Mouse (Mus musculus): ENCODE data around the gene Slc3a1.

Gene Slc3a1

DNA sequence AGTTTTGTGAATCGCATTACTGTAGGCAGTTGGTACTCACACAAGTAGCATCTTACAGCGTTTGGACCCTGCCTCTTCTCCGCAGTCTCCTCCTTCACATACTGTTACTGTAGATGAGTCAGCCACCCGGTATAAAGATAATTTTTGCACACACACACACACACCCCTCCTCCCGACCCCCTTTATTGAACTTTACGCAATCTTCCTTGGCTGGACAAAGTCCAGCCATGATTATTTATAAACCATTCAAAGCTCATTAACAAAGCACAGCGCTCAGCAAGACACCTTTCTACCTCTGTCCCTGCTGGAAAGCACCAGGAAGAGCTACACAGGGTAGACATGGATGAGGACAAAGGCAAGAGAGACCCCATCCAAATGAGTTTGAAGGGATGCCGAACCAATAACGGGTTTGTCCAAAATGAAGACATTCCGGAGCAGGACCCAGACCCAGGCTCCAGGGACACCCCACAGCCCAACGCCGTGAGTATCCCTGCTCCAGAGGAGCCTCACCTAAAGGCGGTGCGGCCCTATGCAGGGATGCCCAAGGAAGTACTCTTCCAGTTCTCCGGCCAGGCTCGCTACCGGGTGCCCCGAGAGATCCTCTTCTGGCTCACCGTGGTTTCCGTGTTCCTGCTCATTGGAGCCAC is at the start of gene Slc3a1:
Gene Slc3a1 (plus strand): TSS at position 284 of the 647 bp plus-strand sequence.
- DNase-seq (ENCODE audit: low spot score in 2 of 2), result no peak

DNA sequence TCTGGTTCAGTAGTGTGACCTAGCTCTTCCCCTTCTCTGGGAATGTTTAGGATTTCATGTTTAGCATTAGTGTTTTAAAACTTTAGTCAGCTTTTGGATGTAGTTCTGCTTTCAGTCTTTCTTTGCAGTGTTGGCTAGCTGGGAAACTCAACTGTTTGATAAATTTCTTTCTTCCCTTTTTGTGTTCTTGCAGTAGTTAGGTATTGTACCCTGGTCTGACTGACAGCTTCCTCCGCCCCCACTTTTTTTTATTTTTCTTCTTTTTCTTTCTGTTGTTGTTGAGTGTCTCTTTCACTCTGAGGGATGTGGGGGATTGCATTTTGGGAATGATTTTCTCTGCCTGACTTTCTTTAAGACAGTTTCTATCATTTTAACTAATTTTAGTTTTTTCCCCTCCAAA is 46.5 kb upstream of the Slc3a1 start:
- DNase-seq (ENCODE audit: low spot score in 2 of 2), result no peak

DNA sequence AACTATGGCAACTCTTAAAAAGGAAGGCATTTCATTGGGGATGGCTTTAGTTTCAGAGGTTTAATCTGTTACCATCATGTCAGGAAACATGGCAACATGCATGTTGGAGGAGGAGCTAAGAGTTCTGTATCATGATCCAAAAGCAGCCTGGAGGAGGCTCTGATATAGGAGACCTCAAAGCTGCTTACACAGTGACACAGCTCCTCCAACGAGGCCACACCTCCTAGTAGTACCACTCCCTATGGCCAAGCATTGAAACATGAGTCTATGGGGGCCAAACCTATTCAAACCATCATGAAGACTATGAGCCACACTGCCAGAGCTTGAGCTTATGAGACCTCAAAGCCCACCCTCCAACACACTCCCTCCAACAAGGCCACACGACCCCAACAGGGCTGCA is 45.4 kb upstream of the Slc3a1 start:
- no peak for DNase-seq (ENCODE audit: low spot score in 2 of 2)

DNA sequence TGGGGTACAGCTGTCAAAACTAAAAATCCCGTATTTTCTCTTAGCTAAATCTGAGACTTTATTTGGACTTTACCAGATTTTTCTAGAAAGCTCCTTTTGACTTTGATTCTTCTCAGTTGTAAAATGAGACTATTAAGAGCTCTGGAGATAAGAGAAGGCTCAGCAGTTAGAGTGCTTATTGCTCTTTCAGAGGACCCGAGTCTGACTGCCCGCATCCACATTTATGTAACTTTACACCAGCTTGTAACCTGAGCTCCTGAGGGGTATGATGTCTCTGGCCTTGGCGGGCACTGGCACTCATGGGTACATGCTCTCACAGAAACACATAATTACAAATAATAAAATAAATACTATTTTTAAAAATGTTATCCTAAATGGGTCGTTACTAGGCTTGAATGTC is 41.8 kb upstream of the Slc3a1 start:
- no peak for DNase-seq (ENCODE audit: low spot score in 2 of 2)

DNA sequence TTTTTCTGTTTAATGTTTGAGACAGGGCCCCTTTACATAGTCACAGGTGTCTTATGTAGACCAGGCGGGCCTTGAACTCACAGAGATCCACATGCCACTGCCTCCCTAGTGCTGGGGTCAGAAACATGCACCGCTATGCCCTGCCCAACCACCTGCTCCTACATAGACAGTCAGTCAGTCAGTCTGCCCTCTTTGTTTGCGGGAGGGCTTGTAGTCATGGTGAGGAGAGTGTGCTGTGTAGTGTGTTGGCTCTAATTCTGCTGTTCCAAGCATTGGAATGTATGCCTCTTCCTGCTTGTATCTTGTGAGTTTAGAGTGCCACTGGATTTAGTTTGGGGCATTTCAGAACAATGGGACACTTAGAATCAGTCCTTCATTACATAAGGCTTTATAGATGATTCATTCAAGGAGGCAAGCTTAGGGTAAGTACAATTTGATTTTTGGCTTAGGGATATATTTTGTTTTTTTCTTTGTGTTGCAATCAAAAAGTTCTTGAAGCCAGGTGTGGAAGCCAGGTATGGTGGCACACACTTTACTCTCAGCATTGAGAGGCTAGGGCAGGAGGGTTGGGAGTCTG is 40.3 kb upstream of the Slc3a1 start:
- no peak for DNase-seq (ENCODE audit: low spot score in 2 of 2)

DNA sequence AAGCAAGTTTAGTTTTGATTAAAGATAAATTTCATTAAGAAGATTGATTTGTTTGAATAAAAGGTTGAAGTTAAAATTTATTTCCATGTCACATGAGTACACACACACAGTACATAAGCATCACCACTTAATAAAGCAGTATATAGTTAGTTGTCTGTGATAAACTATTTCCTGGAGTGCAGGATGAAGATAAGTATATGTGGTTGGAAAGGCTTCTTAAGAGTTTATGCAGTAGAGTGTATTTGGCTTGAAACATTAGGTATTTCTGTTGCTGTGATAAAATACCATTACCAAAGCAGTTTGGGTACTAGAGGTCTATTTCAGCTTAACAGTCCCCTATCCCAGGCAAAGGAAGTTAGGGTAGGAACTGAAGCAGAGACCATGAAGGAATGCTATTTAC is 39.7 kb upstream of the Slc3a1 start:
- DNase-seq (ENCODE audit: low spot score in 2 of 2), result no peak

DNA sequence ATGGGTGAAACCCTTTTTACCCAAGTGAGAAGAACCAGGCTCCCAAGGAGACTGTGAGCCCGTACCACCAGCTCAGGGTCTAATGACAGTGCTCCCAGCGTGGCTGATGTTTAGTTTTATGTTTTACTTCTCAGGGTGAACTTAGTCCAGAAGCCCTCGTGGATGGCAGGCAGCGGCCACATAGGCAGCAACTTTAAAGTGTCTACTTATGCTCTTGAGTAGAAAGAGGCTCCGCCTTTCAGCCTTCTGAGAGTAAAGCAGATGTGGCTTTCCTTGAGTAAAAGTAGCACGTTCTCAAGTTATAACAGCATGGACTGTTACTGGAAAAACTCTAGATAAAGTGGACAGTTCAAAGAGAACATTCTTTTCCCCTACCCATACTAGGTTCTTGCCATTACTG is 32.3 kb upstream of the Slc3a1 start:
- no peak for DNase-seq (ENCODE audit: low spot score in 2 of 2)

DNA sequence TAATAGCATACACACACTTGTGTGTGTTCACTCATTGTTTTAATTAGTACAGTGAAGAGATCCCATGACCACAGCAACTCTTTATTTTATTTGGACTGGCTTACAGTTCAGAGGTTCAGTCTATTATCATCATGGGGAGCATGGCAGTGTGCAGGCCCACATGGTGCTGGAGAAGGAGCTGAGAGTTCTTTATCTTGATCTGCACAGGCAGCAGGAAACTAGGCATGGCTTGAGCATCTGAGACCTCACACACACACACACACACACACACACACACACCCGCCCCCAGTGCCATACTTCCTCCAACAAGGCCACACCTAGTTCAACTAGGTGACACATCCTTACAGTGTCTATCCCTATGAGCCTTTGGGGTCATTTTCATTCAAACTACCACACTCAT is 30.5 kb upstream of the Slc3a1 start:
- DNase-seq (ENCODE audit: low spot score in 2 of 2), result no peak

DNA sequence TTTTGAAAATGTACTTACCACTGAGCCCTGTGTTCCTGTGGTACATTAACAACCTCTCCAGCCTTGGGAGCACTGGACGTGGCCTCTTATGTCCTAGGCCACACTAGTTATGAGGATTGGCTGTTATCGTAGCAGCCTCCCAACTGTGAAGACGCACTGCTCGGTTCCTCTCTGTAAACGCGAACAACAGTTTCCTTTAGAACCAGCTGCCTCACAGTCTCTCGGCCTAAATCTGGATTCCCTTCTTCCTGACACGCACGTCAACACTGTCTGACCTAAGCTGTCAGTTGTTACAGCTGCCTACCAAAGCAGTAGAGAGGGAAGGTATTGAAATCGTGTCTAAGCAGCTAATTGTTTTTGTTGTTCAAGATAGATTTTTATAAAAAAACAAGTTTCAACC is 28.5 kb upstream of the Slc3a1 start:
- no peak for DNase-seq (ENCODE audit: low spot score in 2 of 2)

DNA sequence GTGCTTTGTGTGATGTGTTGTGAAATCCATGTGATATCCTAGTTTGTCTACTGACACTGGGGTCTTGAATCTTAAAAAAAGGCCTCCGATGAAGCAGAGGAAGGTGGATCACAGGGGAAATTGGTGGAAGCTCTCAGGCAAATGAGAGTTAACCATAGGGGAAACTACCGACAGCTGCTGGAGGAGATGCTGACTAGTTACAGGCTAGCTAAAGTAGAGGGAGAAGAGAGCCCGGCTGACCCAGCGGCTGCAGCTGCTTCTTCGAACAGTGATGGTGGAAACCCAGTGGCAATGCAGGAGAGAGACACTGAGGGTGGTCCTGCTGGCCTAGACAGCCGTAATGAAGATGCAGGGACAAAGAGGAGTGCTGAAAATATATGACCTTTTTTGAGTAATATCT is 14.7 kb upstream of the Slc3a1 start:
- DNase-seq (ENCODE audit: low spot score in 2 of 2), result no peak

DNA sequence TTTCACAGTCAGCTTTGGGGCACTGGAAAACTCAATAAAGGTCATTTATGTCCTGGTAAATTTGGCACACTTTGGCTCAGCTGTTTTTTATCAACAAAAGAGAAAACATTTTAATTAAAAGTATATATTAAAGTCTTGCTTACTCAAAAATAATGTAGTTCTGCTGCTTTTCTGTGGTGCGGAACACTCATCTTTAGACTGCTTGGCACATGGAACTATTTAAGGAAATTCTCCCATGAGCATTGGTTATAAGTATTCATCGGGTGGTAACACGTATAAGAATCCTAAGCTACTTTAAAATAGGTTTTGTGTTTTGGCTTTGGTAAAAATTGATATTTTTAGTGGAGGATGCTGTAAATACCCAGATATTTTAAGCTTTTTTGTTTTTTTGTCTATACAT is 13.5 kb upstream of the Slc3a1 start:
- DNase-seq (ENCODE audit: low spot score in 2 of 2), result no peak

DNA sequence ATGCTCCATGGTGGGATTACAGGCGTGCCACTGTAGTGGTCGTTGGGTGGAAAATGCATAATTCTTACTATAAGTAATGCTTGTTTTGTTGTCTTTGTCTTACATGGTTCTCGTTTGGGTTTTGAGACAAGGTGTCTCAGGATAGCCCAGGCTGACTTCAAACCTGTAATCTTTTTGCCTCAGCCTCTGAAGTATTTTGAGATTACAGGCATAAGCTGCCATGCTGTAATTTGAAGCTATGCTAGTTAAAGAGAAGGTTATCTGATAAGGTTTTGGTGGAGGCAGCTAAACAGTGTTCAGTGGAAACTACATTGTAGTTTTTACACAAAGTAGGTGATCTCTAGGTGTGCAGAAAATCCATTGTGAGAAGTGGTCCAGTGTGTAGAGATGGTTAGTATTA is 9.8 kb upstream of the Slc3a1 start:
- no peak for DNase-seq (ENCODE audit: low spot score in 2 of 2)

DNA sequence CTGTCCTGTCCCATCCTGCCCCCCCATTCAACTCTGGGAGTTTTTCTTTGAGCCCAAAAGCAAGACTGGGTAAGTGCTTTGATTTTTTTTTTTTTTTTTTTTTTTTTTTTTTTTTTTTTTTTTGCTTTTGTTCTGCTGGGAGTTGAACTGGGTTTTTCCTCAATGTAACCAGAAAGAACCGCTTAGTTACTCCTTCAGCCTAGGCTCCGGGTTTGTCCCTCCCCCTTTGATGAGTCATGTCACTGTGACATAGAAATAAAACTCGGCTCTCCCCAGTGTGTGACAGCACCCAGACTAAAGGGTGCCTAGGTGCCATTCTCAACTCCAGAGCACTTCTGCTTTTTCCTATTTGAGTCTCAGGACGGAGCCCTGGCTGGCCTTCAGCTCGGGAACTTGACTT is 9.4 kb upstream of the Slc3a1 start:
- no peak for DNase-seq (ENCODE audit: low spot score in 2 of 2)

DNA sequence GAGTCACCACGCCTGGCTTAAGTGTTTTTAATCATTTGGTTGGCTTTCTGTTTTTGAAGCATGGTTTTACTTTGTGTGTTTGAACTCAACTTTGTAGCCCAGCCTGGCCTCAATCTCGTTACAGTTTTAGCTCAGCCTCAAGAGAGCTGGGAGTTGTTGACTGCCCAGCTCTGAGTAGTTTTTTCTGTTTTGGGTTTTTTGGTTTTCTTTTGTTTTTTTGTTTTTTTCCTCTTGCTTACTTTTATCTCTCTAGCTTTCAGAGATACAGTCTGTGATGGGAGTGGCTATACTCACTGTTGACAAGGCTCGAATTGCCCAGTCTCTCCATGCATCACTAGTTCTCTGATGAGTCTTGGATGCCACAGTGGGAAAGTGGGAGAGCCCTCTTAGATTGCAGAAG is 7.8 kb upstream of the Slc3a1 start:
- no peak for DNase-seq (ENCODE audit: low spot score in 2 of 2)

DNA sequence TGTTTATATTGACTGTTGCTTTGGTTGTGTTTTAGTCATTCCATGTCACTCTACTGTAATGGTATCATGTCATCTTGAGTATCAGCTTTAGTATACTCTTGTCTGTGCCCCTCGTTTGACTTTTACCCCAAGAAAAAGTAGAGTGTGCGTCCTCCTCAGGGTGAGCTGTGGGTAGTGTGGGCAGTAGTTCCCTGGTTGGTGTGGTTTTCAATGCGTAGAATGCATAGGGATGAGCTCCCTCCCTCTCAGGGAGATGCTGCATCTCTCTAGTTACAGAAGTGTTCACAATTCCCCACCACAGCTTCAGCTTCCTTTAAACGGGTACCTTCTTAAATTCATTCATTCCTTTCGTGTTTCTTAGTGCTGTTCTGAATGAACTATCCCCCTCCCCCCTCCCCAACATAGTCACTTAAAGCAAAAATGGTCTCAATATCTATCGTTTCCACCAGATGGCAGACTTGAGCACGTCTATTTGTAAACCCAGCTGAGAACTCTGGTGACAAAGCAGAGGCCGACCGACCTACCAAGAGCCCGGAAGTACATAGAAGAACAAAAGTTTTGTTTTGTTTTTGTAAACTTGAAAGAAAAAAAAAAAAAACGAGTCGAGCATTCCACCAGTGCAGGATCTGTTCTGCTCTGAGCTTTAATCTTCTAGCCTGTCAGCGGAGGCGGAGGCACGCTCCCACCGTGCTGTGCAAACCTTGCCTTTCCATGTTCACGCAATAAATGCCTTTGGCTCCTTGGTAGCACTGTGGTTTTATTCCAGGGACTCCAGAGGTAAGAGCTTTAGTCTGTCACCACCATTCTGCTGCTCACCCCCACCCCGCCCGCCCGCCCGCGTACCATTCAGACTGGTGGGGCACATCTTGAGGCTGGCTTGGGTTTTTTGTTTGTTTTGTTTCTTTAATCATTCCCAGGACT is 4.7 kb upstream of the Slc3a1 start:
- DNase-seq (ENCODE audit: low spot score in 2 of 2), result peak in 1 of 2 experiments; percentile 14

DNA sequence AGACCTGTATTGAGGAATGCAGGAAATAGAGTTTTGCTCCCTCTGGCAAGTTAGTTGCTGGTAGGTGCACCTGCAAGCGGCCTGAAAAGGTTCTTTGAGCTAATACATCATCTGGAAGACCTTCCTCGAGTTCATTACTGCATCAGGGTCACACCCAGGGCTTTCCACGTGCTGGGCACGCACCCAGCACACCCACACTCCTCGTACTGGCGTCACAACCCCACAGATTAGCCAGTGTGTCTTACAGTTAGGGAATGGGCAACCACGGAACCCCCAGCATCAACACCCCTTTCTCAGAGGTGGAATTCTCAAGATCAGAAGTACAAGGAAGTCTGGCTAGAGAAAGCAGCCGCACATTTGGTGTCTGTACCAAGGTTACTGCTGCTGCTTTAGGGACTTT is 3.9 kb upstream of the Slc3a1 start:
- no peak for DNase-seq (ENCODE audit: low spot score in 2 of 2)

DNA sequence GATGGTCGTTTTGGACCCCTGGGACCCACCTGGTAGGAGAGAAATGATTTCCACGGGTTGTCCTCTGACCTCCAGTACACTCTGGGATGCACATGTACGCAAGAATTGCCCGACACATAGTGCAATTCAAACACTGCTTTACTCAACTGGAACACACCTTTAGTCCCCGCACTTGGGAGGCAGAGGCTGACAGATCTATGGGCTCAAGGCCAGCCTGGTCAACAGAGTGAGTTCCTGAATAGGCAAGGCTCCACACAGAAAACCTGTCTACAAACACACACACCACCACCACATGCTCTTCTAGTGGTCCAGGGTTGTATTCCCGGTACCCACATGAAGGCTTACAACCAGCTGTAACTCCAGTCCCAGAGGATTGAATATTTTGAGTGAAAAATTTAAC is 3.0 kb upstream of the Slc3a1 start:
- DNase-seq (ENCODE audit: low spot score in 2 of 2), result no peak

DNA sequence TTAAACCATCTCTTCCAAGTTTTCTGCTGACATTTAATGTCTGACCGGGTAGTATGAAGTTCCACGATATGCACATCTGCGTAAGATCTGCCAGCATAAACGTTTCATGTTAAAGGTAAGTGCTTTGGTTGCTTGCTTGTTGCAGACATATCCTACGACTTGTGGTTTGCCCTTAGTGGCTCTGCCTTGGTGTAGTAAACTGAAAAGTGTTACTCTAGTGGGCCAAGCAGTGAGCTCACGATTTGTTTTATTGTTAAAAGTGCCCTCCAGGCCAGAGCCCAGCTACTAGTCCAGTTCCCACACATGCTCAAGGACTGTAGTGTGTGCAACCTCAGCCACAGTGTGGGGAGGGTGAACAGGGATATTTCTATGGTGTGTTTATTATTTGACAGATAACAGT is 1.7 kb upstream of the Slc3a1 start:
- DNase-seq (ENCODE audit: low spot score in 2 of 2), result no peak

DNA sequence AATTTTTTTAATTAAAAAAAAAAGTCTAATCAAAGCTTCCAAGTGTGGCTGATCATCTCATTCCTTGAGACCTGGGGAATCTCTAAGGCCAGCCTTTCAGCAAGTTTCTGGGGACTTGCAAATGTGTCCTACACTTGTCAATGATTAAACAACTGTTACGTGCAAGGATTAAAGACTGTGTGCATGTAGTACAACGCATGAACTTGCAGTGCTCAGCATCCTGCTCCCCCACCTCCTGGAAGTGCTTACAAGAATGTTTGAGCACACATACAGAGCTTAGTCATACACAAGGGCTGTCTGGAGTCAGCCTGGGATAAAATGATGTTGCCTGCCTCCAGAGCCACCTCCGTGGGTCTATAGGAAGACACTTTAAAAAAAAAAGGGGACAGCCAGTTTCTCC is 929 bp upstream of the Slc3a1 start:
- DNase-seq (ENCODE audit: low spot score in 2 of 2), result no peak

DNA sequence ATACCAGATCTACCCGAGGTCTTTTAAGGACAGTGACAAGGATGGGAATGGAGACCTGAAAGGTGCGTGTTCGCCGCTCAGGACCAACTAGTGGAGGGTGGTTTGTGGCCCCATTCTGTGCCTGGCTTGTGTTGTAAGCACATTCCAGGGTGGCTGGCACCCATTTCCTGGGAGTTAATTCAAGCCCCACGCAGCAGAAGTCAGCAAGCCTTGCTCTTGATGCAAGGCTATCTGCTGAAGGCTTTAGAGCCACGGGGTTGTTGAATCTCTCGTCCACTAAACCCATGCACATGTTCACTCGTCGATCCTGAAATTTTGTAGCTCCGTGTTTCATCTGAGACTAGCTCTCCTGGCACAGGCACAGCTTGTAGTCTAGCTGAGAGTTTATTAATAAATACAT is 621 bp downstream of the Slc3a1 start:
- no peak for DNase-seq (ENCODE audit: low spot score in 2 of 2)

DNA sequence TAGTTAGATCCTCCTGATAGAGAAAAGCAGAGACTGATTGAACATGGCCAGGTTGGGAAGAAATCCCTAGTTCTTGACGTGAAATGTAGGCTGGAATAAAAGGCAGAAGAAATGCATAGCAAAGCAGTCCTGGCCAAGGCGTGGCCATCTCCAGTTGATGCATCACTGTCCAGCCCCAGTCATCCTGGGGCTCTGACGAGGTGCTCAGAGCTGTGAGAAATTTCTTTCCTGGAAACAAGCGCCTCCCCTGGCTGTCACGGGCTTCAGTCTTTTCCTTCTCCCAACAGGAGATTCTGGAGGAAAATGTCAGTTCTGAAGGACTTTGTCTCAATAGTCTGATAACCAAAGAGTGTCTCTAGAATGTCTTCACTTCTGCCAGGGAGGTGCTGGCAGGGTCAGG is 2.5 kb downstream of the Slc3a1 start:
- DNase-seq (ENCODE audit: low spot score in 2 of 2), result no peak

DNA sequence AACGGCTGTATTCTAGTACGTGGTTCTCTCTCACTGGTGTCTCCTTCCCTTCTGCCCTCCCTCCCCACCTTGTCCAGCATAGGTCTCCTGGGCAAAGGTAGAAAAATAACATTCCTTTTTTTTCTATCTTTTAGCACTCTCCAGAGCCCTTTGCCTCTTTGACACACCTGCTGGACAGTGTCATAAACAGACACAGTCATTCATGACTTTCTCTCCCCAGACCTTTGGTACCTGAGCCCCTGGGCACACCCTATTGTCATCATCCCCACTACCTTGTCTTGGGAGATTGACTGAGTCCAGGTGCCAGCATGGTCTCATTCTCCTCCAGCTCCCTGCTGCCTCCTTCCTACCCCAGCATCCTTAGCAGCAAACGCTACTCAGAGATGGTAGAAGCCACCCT is 4.9 kb downstream of the Slc3a1 start:
- no peak for DNase-seq (ENCODE audit: low spot score in 2 of 2)

DNA sequence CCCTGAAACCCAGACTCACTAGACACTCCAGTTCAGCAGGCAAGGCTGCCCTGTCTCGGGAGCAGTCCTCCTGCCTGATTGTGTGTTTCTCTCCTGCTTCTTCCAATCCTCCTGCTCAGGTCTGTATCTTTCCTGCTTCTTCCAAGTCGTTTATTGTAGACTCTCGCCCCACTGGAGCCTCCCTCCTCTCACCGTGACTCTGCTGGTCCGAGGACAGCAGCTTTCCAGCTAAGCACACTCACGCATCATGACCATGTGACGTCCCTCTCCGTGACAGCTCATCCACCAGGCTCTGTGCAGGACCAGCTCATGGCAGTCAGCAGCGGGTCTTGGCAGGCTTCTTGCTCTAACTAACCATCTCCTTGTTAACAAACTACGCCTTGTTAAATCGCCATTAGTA is 5.9 kb downstream of the Slc3a1 start:
- no peak for DNase-seq (ENCODE audit: low spot score in 2 of 2)

All from urinary bladder, adult 18-20 months (tissue).